Mouse (Mus musculus): Measurements from ENCODE around the gene Hoxa10. TPM values are rescaled to one million over a fixed set of nuclear protein-coding genes. Genes with fewer than 3 reads are reported as not detected.

Gene Hoxa10
- total and polyA plus RNA-seq, 3 experiments = 0.05 TPM; not detected in 2

DNA sequence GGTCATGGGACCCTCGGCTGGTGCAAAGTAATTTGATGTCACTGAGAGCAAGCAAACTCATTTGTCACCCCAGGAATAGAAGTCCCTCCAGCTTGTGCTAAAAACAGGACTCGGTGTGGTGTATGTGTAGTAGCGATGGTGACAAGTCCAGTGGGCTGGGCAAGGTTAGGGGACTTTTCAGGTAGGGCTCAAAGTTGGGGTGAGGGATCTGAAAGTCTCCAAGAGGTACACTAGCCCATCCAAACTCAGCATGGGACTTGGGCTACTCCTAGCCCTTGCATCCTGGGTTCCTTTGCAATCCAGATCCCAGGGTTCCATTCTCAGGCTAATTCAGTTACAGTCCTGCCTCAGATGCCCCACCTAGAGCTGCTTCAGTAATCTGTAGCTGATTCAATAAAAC, 28.1 kb upstream of the Hoxa10 start:
- H3K4me3 ChIP-seq (ENCODE audit: low read depth, low read length) = no peak overlapping the region
- DNase-seq (ENCODE audit: low spot score) = no peak
- TF ChIP-seq GATA2 (IDR thresholded peaks at IDR 0.05; ENCODE audit: borderline replicate concordance, low read depth, low read length) = no peak
- TF ChIP-seq POLR2AphosphoS5 (IDR thresholded peaks at IDR 0.05; ENCODE audit: insufficient replicate concordance, low read depth, low read length) = no peak
- TF ChIP-seq GATA1 (IDR thresholded peaks at IDR 0.05; ENCODE audit: borderline replicate concordance, low read length) = no peak
- no peak for TF ChIP-seq CTCF (IDR thresholded peaks at IDR 0.05; ENCODE audit: low read depth, low read length)
- TF ChIP-seq TAL1 (conservative IDR thresholded peaks at IDR 0.05; ENCODE audit: low read depth, low read length) = no peak
- no peaks in the 10 kb centered on the region for H3K9me3 ChIP-seq (replicated peaks)
- ATAC-seq (ENCODE audit: extremely low read depth, insufficient number of reproducible peaks, low FRiP score, poor library complexity, severe bottlenecking) = no peak
- H3K36me3 ChIP-seq (replicated peaks) = no peaks in the 10 kb centered on the region
- no peaks in the 10 kb centered on the region for H3K4me1 ChIP-seq (ENCODE audit: insufficient read depth, low read depth, low read length)
- peaks cover 30% of the 10 kb centered on the region for H3K27me3 ChIP-seq (ENCODE audit: insufficient read depth, low read length)

DNA sequence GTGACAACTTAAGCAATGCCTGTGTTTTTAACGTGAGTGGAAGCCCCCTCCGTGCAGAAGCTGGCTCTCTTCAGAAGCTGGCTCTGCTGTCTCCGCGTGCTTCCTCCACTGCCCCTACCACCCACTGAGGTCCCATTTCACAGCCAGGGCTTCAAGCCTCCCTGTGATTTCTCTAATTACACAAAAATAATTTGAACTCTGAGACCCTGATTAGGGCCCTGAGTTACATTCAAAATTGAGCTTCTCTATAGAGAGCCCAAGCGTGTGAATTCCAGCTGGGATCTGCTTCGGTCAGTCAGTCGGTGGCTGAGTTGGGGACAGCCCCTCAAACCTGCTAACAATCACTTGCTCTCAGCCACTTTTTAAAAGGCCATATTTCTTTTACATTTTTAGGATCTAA, 27.7 kb upstream of the Hoxa10 start:
- ATAC-seq (ENCODE audit: extremely low read depth, insufficient number of reproducible peaks, low FRiP score, poor library complexity, severe bottlenecking) (no peak), DNase-seq (ENCODE audit: low spot score) (no peak)
- Histone ChIP-seq H3K4me3 (ENCODE audit: low read depth, low read length) (no peak overlapping the region), H3K36me3 (replicated peaks) (no peaks in the 10 kb centered on the region), H3K9me3 (replicated peaks) (no peaks in the 10 kb centered on the region), H3K27me3 (ENCODE audit: insufficient read depth, low read length) (peaks cover 30% of the 10 kb centered on the region), H3K4me1 (ENCODE audit: insufficient read depth, low read depth, low read length) (no peaks in the 10 kb centered on the region)
- TF ChIP-seq TAL1 (conservative IDR thresholded peaks at IDR 0.05; ENCODE audit: low read depth, low read length) = no peak
- no peak for TF ChIP-seq GATA2 (IDR thresholded peaks at IDR 0.05; ENCODE audit: borderline replicate concordance, low read depth, low read length)
- TF ChIP-seq POLR2AphosphoS5 (IDR thresholded peaks at IDR 0.05; ENCODE audit: insufficient replicate concordance, low read depth, low read length) = no peak
- TF ChIP-seq GATA1 (IDR thresholded peaks at IDR 0.05; ENCODE audit: borderline replicate concordance, low read length) = no peak
- TF ChIP-seq CTCF (IDR thresholded peaks at IDR 0.05; ENCODE audit: low read depth, low read length) = no peak

DNA sequence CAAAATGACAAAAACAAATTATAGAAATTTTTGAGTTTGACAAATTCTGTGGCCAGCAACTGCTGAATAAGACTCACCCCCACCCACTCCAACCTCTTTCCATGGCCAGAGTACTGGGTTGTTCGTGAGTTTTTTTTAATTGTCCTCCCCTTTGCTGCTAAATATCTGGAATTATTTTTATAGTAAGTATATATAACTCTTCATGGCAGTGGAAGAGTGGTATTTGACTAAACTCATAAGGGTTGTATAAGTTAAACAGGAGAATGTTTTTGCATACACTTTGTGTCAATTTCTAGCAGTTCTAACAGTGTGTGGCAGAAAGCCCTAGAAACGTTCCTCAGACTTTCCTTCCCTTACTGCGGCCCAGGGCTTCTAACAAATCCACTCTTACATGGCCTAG, 27.0 kb upstream of the Hoxa10 start:
- H3K9me3 ChIP-seq (replicated peaks) = no peaks in the 10 kb centered on the region
- ATAC-seq (ENCODE audit: extremely low read depth, insufficient number of reproducible peaks, low FRiP score, poor library complexity, severe bottlenecking) (no peak), DNase-seq (ENCODE audit: low spot score) (no peak)
- H3K4me3 ChIP-seq (ENCODE audit: low read depth, low read length) = no peak overlapping the region
- H3K27me3 ChIP-seq (ENCODE audit: insufficient read depth, low read length) = peaks cover 35% of the 10 kb centered on the region
- TF ChIP-seq POLR2AphosphoS5 (IDR thresholded peaks at IDR 0.05; ENCODE audit: insufficient replicate concordance, low read depth, low read length) = no peak
- TF ChIP-seq GATA1 (IDR thresholded peaks at IDR 0.05; ENCODE audit: borderline replicate concordance, low read length) = no peak
- TF ChIP-seq GATA2 (IDR thresholded peaks at IDR 0.05; ENCODE audit: borderline replicate concordance, low read depth, low read length) = no peak
- TF ChIP-seq CTCF (IDR thresholded peaks at IDR 0.05; ENCODE audit: low read depth, low read length) = no peak
- no peak for TF ChIP-seq TAL1 (conservative IDR thresholded peaks at IDR 0.05; ENCODE audit: low read depth, low read length)
- H3K36me3 ChIP-seq (replicated peaks) = no peaks in the 10 kb centered on the region
- no peaks in the 10 kb centered on the region for H3K4me1 ChIP-seq (ENCODE audit: insufficient read depth, low read depth, low read length)

DNA sequence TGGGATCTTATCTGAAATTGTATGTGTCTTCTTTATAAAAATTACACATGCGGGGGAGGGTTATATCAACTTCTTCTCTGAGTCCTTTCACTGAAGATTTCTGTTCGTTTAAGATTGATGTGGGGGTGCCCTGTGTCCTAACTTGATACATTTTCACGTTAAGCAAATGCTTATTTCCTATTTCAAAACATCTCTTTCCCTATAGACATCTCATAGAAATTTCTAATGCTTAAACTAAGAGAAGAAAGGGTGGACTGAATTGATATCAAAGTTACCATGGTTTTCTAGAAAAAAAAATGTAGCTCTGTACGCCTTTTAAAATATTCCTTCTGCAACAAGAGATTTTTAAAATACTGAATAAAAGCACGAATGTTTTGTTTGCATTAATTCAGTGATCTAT, 26.6 kb upstream of the Hoxa10 start:
- DNase-seq (ENCODE audit: low spot score) = no peak
- ATAC-seq (ENCODE audit: extremely low read depth, insufficient number of reproducible peaks, low FRiP score, poor library complexity, severe bottlenecking) = no peak
- TF ChIP-seq TAL1 (conservative IDR thresholded peaks at IDR 0.05; ENCODE audit: low read depth, low read length) = no peak
- TF ChIP-seq GATA1 (IDR thresholded peaks at IDR 0.05; ENCODE audit: borderline replicate concordance, low read length) = no peak
- no peak for TF ChIP-seq CTCF (IDR thresholded peaks at IDR 0.05; ENCODE audit: low read depth, low read length)
- no peak for TF ChIP-seq POLR2AphosphoS5 (IDR thresholded peaks at IDR 0.05; ENCODE audit: insufficient replicate concordance, low read depth, low read length)
- TF ChIP-seq GATA2 (IDR thresholded peaks at IDR 0.05; ENCODE audit: borderline replicate concordance, low read depth, low read length) = no peak
- no peak overlapping the region for H3K4me3 ChIP-seq (ENCODE audit: low read depth, low read length)
- H3K27me3 ChIP-seq (ENCODE audit: insufficient read depth, low read length) = peaks cover 35% of the 10 kb centered on the region
- H3K36me3 ChIP-seq (replicated peaks) = no peaks in the 10 kb centered on the region
- no peaks in the 10 kb centered on the region for H3K4me1 ChIP-seq (ENCODE audit: insufficient read depth, low read depth, low read length)
- H3K9me3 ChIP-seq (replicated peaks) = no peaks in the 10 kb centered on the region

DNA sequence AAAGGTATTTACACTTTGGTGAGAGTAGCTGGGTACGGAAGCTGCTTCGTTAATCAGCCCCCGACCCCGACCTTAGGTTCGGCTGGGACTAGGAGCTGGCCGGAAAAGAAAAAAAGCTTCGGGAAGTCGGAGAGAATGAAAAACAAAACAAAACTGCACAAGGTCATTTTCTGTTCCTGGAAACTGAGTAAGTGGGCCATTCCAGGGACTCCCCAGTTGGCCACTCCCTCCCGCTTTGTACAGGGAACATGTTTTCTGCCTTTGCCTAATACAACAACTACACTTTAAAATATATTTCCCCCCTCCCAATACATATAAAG, 26.0 kb upstream of the Hoxa10 start:
- Histone ChIP-seq H3K36me3 (replicated peaks) (no peaks in the 10 kb centered on the region), H3K4me1 (ENCODE audit: insufficient read depth, low read depth, low read length) (no peaks in the 10 kb centered on the region), H3K27me3 (ENCODE audit: insufficient read depth, low read length) (peaks cover 35% of the 10 kb centered on the region), H3K9me3 (replicated peaks) (no peaks in the 10 kb centered on the region), H3K4me3 (ENCODE audit: low read depth, low read length) (no peak overlapping the region)
- DNase-seq (ENCODE audit: low spot score) (no peak), ATAC-seq (ENCODE audit: extremely low read depth, insufficient number of reproducible peaks, low FRiP score, poor library complexity, severe bottlenecking) (no peak)
- no peak for TF ChIP-seq POLR2AphosphoS5 (IDR thresholded peaks at IDR 0.05; ENCODE audit: insufficient replicate concordance, low read depth, low read length)
- TF ChIP-seq GATA2 (IDR thresholded peaks at IDR 0.05; ENCODE audit: borderline replicate concordance, low read depth, low read length) = no peak
- no peak for TF ChIP-seq GATA1 (IDR thresholded peaks at IDR 0.05; ENCODE audit: borderline replicate concordance, low read length)
- TF ChIP-seq TAL1 (conservative IDR thresholded peaks at IDR 0.05; ENCODE audit: low read depth, low read length) = no peak
- TF ChIP-seq CTCF (IDR thresholded peaks at IDR 0.05; ENCODE audit: low read depth, low read length) = no peak

GRCm38 (mm10) chr6:52265913-52266665, 25.4 kb upstream of the Hoxa10 start:
- Histone ChIP-seq H3K27me3 (ENCODE audit: insufficient read depth, low read length) (peaks cover 35% of the 10 kb centered on the region), H3K4me3 (ENCODE audit: low read depth, low read length) (no peak overlapping the region), H3K36me3 (replicated peaks) (no peaks in the 10 kb centered on the region), H3K9me3 (replicated peaks) (peaks cover 1% of the 10 kb centered on the region; the same call in 1 of the 2 replicates), H3K4me1 (ENCODE audit: insufficient read depth, low read depth, low read length) (no peaks in the 10 kb centered on the region)
- no peak for TF ChIP-seq POLR2AphosphoS5 (IDR thresholded peaks at IDR 0.05; ENCODE audit: insufficient replicate concordance, low read depth, low read length)
- TF ChIP-seq CTCF (IDR thresholded peaks at IDR 0.05; ENCODE audit: low read depth, low read length) = no peak
- no peak for TF ChIP-seq GATA1 (IDR thresholded peaks at IDR 0.05; ENCODE audit: borderline replicate concordance, low read length)
- TF ChIP-seq GATA2 (IDR thresholded peaks at IDR 0.05; ENCODE audit: borderline replicate concordance, low read depth, low read length) = no peak
- no peak for TF ChIP-seq TAL1 (conservative IDR thresholded peaks at IDR 0.05; ENCODE audit: low read depth, low read length)
- DNase-seq (ENCODE audit: low spot score) = no peak
- no peak for ATAC-seq (ENCODE audit: extremely low read depth, insufficient number of reproducible peaks, low FRiP score, poor library complexity, severe bottlenecking)
